Mouse (Mus musculus): ENCODE data around the gene Vmn1r213. TPM values are rescaled to one million over a fixed set of nuclear protein-coding genes. Genes with fewer than 3 reads are reported as not detected.

Gene Vmn1r213
- not detected for polyA plus RNA-seq (2017; shearing (Covaris generic))

GRCm38 (mm10) chr13:23007356-23007755, at the start of gene Vmn1r213:
Gene Vmn1r213 (plus strand): TSS chr13:23007656.
- no peak for ATAC-seq

- ATAC-seq = no peak
Measured at GRCm38 (mm10) chr13:22990214-22990891, 17.1 kb upstream of the Vmn1r213 start.

GRCm38 (mm10) chr13:22992178-22992700, 15.2 kb upstream of the Vmn1r213 start:
- ATAC-seq = no peak

- no peak for ATAC-seq
Measured at GRCm38 (mm10) chr13:22992721-22993120, 14.7 kb upstream of the Vmn1r213 start.

GRCm38 (mm10) chr13:23018158-23018557, 10.7 kb downstream of the Vmn1r213 start:
- no peak for ATAC-seq

GRCm38 (mm10) chr13:23024812-23025211, 17.4 kb downstream of the Vmn1r213 start:
- ATAC-seq = no peak

GRCm38 (mm10) chr13:23030118-23030517, 22.7 kb downstream of the Vmn1r213 start, which contains the start of gene Vmn1r214:
Gene Vmn1r214 (plus strand): TSS chr13:23030418.
- no peak for ATAC-seq

GRCm38 (mm10) chr13:23057778-23058177, 50.3 kb downstream of the Vmn1r213 start:
- ATAC-seq = no peak

Other genes with a start within 250 kb of the Vmn1r213 start
- not detected for gene Vmn1r208, start 230.3 kb upstream of the Vmn1r213 start, polyA plus RNA-seq (2017; shearing (Covaris generic))
- gene Vmn1r209, start 198.0 kb upstream of the Vmn1r213 start, polyA plus RNA-seq (2017; shearing (Covaris generic)) = not detected
- not detected for gene Vmn1r210, start 176.3 kb upstream of the Vmn1r213 start, polyA plus RNA-seq (2017; shearing (Covaris generic))
- gene Vmn1r211, start 150.1 kb upstream of the Vmn1r213 start, polyA plus RNA-seq (2017; shearing (Covaris generic)) = not detected
- not detected for gene Vmn1r212, start 123.5 kb upstream of the Vmn1r213 start, polyA plus RNA-seq (2017; shearing (Covaris generic))
- under 1 TPM in 1 of 3 experiments, not detected in 2; 0.52 TPM for gene Vmn1r214, start 22.8 kb downstream of the Vmn1r213 start, polyA plus RNA-seq (2017; shearing (Covaris generic))
- not detected for gene Vmn1r215, start 60.4 kb downstream of the Vmn1r213 start, polyA plus RNA-seq (2017; shearing (Covaris generic))
- gene Vmn1r217, start 110.6 kb downstream of the Vmn1r213 start, polyA plus RNA-seq (2017; shearing (Covaris generic)) = not detected
- under 1 TPM in 2 of 3 experiments, not detected in 1; 0.04 to 0.05 TPM for gene Vmn1r218, start 125.5 kb downstream of the Vmn1r213 start, polyA plus RNA-seq (2017; shearing (Covaris generic))
- gene Vmn1r219, start 151.7 kb downstream of the Vmn1r213 start, polyA plus RNA-seq (2017; shearing (Covaris generic)) = not detected
- gene Vmn1r220, start 180.3 kb downstream of the Vmn1r213 start, polyA plus RNA-seq (2017; shearing (Covaris generic)) = not detected
- not detected for gene Vmn1r221, start 206.5 kb downstream of the Vmn1r213 start, polyA plus RNA-seq (2017; shearing (Covaris generic))
- gene Vmn1r222, start 228.3 kb downstream of the Vmn1r213 start, polyA plus RNA-seq (2017; shearing (Covaris generic)) = not detected
- gene Vmn1r223, start 239.5 kb downstream of the Vmn1r213 start, polyA plus RNA-seq (2017; shearing (Covaris generic)) = not detected